Mouse (Mus musculus): ENCODE measurements at regions not wholly inside any gene's neighbourhood (a gene's known extent, or its start where the extent isn't known, plus 50 kb on each side); places are given as distances from the start of the nearest gene placed in this dataset.

GRCm38 (mm10) chr14:76223036-76223650 lies 112.5 kb downstream of the Nufip1 start:
- no peak overlapping the region for H3K4me2 ChIP-seq
- no peak for ATAC-seq (replicated peaks; ENCODE audit: low FRiP score)
- no peak overlapping the region for H3K9ac ChIP-seq
- peaks cover 7% of the 10 kb centered on the region; the same call in 1 of the 2 replicates for H3K9me3 ChIP-seq (replicated peaks)
- no peaks in the 10 kb centered on the region for H3K36me3 ChIP-seq
- H3K27me3 ChIP-seq: no peaks in the 10 kb centered on the region
- no peak overlapping the region for H3K4me3 ChIP-seq (replicated peaks)
- no peak overlapping the region for H3K27ac ChIP-seq
- 72% methylated on average over 8 of the region's 8 CpGs for WGBS
- H3K4me1 ChIP-seq: peaks cover 19% of the 10 kb centered on the region; the same call in 1 of the 2 replicates

- no peak overlapping the region for H3K27ac ChIP-seq
- no peak for ATAC-seq (replicated peaks; ENCODE audit: low FRiP score)
- 89% methylated on average over 2 of the region's 2 CpGs for WGBS
- no peak overlapping the region for H3K4me2 ChIP-seq
- H3K9ac ChIP-seq: no peak overlapping the region
- H3K27me3 ChIP-seq: no peaks in the 10 kb centered on the region
- H3K4me1 ChIP-seq: peaks cover 19% of the 10 kb centered on the region; the same call in 1 of the 2 replicates
- no peak overlapping the region for H3K4me3 ChIP-seq (replicated peaks)
- H3K36me3 ChIP-seq: no peaks in the 10 kb centered on the region
- H3K9me3 ChIP-seq (replicated peaks): 0 out of 2 replicates have a peak, but pooled peaks cover 1% of the 10 kb centered on the region
These were observed 113.2 kb downstream of the Nufip1 start for GRCm38 (mm10) chr14:76223903-76224302.

GRCm38 (mm10) chr14:76225532-76225931 lies 114.8 kb downstream of the Nufip1 start:
- ATAC-seq (replicated peaks; ENCODE audit: low FRiP score): peak; percentile 67
- Histone ChIP-seq H3K4me2 (peak overlapping the region; percentile 9; the same call in 1 of the 2 replicates), H3K9ac (no peak overlapping the region), H3K4me3 (replicated peaks) (no peak overlapping the region), H3K4me1 (peaks cover 19% of the 10 kb centered on the region; the same call in 1 of the 2 replicates), H3K9me3 (replicated peaks) (no peaks in the 10 kb centered on the region), H3K27ac (no peak overlapping the region), H3K27me3 (no peaks in the 10 kb centered on the region), H3K36me3 (no peaks in the 10 kb centered on the region)
- 70% methylated on average over 12 of the region's 12 CpGs for WGBS

GRCm38 (mm10) chr14:76226621-76227297 lies 116.1 kb downstream of the Nufip1 start:
- peaks cover 13% of the 10 kb centered on the region; the same call in 1 of the 2 replicates for H3K4me1 ChIP-seq
- H3K9ac ChIP-seq: no peak overlapping the region
- H3K4me2 ChIP-seq: no peak overlapping the region
- H3K27ac ChIP-seq: no peak overlapping the region
- no peaks in the 10 kb centered on the region for H3K27me3 ChIP-seq
- H3K9me3 ChIP-seq (replicated peaks): no peaks in the 10 kb centered on the region
- whole genome bisulfite sequencing: 66% methylated on average over 4 of the region's 4 CpGs
- no peak overlapping the region for H3K4me3 ChIP-seq (replicated peaks)
- no peak for ATAC-seq (replicated peaks; ENCODE audit: low FRiP score)
- no peaks in the 10 kb centered on the region for H3K36me3 ChIP-seq

GRCm38 (mm10) chr14:76228968-76229555 lies 118.4 kb downstream of the Nufip1 start:
- 57% methylated on average over 9 of the region's 9 CpGs for WGBS
- Histone ChIP-seq H3K27me3 (no peaks in the 10 kb centered on the region), H3K4me1 (peaks cover 4% of the 10 kb centered on the region; the same call in 1 of the 2 replicates), H3K36me3 (no peaks in the 10 kb centered on the region), H3K9ac (no peak overlapping the region), H3K9me3 (replicated peaks) (no peaks in the 10 kb centered on the region), H3K27ac (no peak overlapping the region), H3K4me2 (no peak overlapping the region), H3K4me3 (replicated peaks) (no peak overlapping the region)
- ATAC-seq (replicated peaks; ENCODE audit: low FRiP score): no peak

- Histone ChIP-seq H3K27ac (no peak overlapping the region), H3K9me3 (replicated peaks) (no peaks in the 10 kb centered on the region), H3K4me2 (no peak overlapping the region), H3K36me3 (no peaks in the 10 kb centered on the region), H3K27me3 (no peaks in the 10 kb centered on the region), H3K4me1 (peaks cover 17% of the 10 kb centered on the region), H3K9ac (no peak overlapping the region), H3K4me3 (replicated peaks) (no peak overlapping the region)
- peak; percentile 58 for ATAC-seq (replicated peaks; ENCODE audit: low FRiP score)
- 50% methylated on average over 14 of the region's 14 CpGs for WGBS
These were observed 129.3 kb downstream of the Nufip1 start for GRCm38 (mm10) chr14:76239856-76240493.

GRCm38 (mm10) chr14:76243581-76244337 lies 133.1 kb downstream of the Nufip1 start:
- no peaks in the 10 kb centered on the region for H3K9me3 ChIP-seq (replicated peaks)
- peak; percentile 69 for ATAC-seq (replicated peaks; ENCODE audit: low FRiP score)
- peak overlapping the region; percentile 70 for H3K27ac ChIP-seq
- no peaks in the 10 kb centered on the region for H3K36me3 ChIP-seq
- no peak overlapping the region for H3K9ac ChIP-seq
- WGBS: 35% methylated on average over 14 of the region's 14 CpGs
- no peak overlapping the region for H3K4me3 ChIP-seq (replicated peaks)
- peak overlapping the region; percentile 36 for H3K4me2 ChIP-seq
- H3K4me1 ChIP-seq: peaks cover 19% of the 10 kb centered on the region
- no peaks in the 10 kb centered on the region for H3K27me3 ChIP-seq

- Histone ChIP-seq H3K9me3 (replicated peaks) (no peaks in the 10 kb centered on the region), H3K27ac (peak overlapping the region; percentile 70), H3K9ac (no peak overlapping the region), H3K4me2 (peak overlapping the region; percentile 36), H3K4me1 (peaks cover 19% of the 10 kb centered on the region), H3K36me3 (no peaks in the 10 kb centered on the region), H3K4me3 (replicated peaks) (no peak overlapping the region), H3K27me3 (no peaks in the 10 kb centered on the region)
- 45% methylated on average over 18 of the region's 18 CpGs for WGBS
- ATAC-seq (replicated peaks; ENCODE audit: low FRiP score): peak; percentile 50
These were observed 133.8 kb downstream of the Nufip1 start for GRCm38 (mm10) chr14:76244338-76245062.

- Histone ChIP-seq H3K4me1 (peaks cover 19% of the 10 kb centered on the region), H3K4me3 (replicated peaks) (no peak overlapping the region), H3K4me2 (no peak overlapping the region), H3K36me3 (no peaks in the 10 kb centered on the region), H3K9ac (no peak overlapping the region), H3K9me3 (replicated peaks) (no peaks in the 10 kb centered on the region), H3K27ac (0 out of 2 replicates have a peak overlapping the region, but pooled peaks have one; percentile 70), H3K27me3 (no peaks in the 10 kb centered on the region)
- WGBS: 43% methylated on average over 4 of the region's 4 CpGs
- ATAC-seq (replicated peaks; ENCODE audit: low FRiP score): no peak
These were observed 134.3 kb downstream of the Nufip1 start for GRCm38 (mm10) chr14:76245063-76245396.

- 87% methylated on average over 4 of the region's 4 CpGs for WGBS
- Histone ChIP-seq H3K4me1 (peaks cover 19% of the 10 kb centered on the region), H3K9me3 (replicated peaks) (no peaks in the 10 kb centered on the region), H3K36me3 (no peaks in the 10 kb centered on the region), H3K4me2 (no peak overlapping the region), H3K27me3 (no peaks in the 10 kb centered on the region), H3K4me3 (replicated peaks) (no peak overlapping the region), H3K27ac (no peak overlapping the region), H3K9ac (no peak overlapping the region)
- ATAC-seq (replicated peaks; ENCODE audit: low FRiP score): no peak
These were observed 137.0 kb downstream of the Nufip1 start for GRCm38 (mm10) chr14:76247664-76248063.

GRCm38 (mm10) chr14:76253850-76254249 lies 143.2 kb downstream of the Nufip1 start:
- no peak for ATAC-seq (replicated peaks; ENCODE audit: low FRiP score)
- 86% methylated on average over 3 of the region's 3 CpGs for WGBS

More at GRCm38 (mm10) chr14:76253850-76254249, 143.2 kb downstream of the Nufip1 start:
- Histone ChIP-seq H3K27ac (no peak overlapping the region), H3K4me3 (replicated peaks) (no peak overlapping the region), H3K9ac (no peak overlapping the region), H3K4me2 (no peak overlapping the region), H3K36me3 (no peaks in the 10 kb centered on the region), H3K27me3 (no peaks in the 10 kb centered on the region; the same call in 1 of the 2 replicates), H3K9me3 (replicated peaks) (no peaks in the 10 kb centered on the region), H3K4me1 (peaks cover 18% of the 10 kb centered on the region)

All from kidney, embryonic 15.5 days (tissue).